Mouse (Mus musculus) megakaryocyte, embryonic 14.5 days (primary cell): Measurements from ENCODE around the gene Ltbp1.

Experiments
- FLI1 ChIP-seq: IDR thresholded peaks from 2 replicates; pipeline ENCODE4 v1.6.1; 2012; ENCODE audit warnings: low read length, inconsistent platforms, mixed read lengths
- GATA1 ChIP-seq: IDR thresholded peaks from 3 replicates; pipeline ENCODE4 v1.6.1; 2012; ENCODE audit warnings: mixed read lengths, low read length, inconsistent platforms, borderline replicate concordance

- TF ChIP-seq GATA1, result no peak
- TF ChIP-seq FLI1, result no peak
Measured at GRCm38 (mm10) chr17:75182319-75183001, 177.1 kb downstream of the Ltbp1 start.
